Mouse (Mus musculus): ENCODE measurements around the gene Ttll7.

Ttll7 gene

GRCm38 (mm10) chr3:146999148-146999547 lies 147.0 kb downstream of the Ttll7 start:
- no peak for DNase-seq

- no peak for DNase-seq
These were observed 148.8 kb downstream of the Ttll7 start for GRCm38 (mm10) chr3:147000963-147001362.

DNA sequence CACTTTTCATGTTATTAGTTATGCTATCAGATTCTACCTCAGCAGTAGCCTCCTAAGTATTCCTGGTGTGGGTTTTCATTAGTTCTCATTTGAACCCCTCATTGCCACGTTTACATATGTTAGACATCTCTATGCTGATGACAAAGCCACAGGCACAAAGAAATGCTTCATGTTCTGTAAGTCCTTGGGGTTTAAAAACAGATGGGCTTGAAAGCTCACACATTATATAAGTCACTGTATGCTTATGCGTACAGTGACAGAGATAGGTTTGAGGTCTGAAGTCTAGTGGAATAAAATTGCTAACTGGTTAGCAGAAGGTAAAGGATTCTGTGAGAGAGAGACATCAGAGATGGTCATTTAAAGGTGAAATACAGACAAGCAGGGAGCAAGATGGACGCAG lies 149.4 kb downstream of the Ttll7 start:
- no peak for DNase-seq

DNA sequence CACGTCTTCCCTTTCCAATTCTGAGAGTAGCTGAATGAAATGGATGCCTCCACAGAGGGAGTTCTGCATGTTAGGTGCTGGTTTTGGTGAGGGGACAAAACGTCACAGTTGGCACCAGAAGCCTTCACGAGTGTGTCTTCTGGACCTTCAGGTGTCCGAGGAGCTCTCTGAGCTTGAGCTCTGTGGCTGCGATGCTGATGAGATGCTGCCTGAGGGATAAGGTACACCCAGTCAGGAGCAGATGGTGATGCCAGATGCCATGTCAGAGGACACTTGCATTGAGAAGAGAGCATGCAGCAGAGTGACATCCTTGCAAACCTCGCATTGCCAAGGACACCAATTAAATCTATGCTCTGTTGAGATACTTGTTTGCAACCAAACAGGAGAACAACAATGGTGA lies 164.3 kb downstream of the Ttll7 start:
- no peak for DNase-seq

- no peak for DNase-seq
These were observed 167.3 kb downstream of the Ttll7 start for GRCm38 (mm10) chr3:147019506-147019905.

GRCm38 (mm10) chr3:147026248-147026647 lies 174.1 kb downstream of the Ttll7 start:
- no peak for DNase-seq

- no peak for DNase-seq
These were observed 176.2 kb downstream of the Ttll7 start for GRCm38 (mm10) chr3:147028382-147028781.

DNA sequence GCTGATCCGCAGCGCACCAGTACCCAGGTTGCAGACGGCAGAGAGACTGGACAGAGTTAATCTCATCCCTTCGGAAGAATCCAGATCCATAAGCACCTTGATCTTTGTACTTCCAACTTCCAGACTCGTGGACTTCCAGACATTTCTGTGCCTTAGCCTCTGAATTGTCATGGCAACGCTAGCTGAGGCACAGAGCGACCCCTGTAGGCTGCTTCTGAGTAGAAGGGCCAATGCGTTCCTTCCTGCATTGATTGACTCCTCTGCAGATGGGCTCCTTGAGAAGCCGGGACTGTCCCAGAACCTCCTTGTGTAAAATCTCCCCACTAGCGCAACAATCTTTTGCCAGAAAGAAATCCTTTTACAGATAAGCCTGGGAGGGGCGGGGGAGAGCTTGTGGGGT lies 177.6 kb downstream of the Ttll7 start:
- DNase-seq, result no peak

DNA sequence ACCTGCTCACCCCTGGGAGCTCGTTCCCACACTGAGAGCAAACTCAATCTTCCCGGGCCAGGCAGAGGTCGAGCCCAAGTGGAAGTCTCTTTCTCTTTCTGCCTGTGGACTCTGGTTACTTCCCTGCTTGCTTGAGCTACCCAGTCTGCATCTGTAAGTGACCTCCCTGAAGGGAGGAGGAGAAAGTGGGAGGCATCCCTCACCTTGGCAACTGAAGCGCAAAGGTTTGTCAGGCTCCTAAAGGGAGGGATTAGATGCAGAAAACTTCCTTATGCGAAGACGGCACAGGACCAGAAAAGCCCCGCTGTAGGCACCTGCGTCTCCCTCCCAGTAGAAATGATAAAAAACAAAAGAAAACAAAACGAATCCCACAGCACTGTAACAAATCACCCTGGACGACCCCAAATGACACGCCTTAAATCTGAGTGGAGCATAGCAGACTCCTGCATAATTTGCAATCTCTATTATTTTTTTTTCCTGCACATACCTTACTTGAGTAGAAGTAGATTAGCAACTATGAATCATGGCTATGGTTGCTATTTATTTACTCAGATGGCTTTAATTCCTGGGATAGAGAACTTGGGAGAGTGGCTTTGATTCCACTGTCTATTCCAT lies 178.2 kb downstream of the Ttll7 start:
- DNase-seq, result no peak
